Mouse (Mus musculus) liver, embryonic 15.5 days (tissue): Measurements from ENCODE around the gene Emilin3. TPM values are rescaled to one million over a fixed set of nuclear protein-coding genes. Genes with fewer than 3 reads are reported as not detected.

Experiments used
- ATAC-seq: fragments of 200-750 bp; cut with Nextera tagmentation; 2 replicates; pipeline ENCODE4 v1.8.0; 2017; ENCODE audit warnings: moderate number of reproducible peaks, mild to moderate bottlenecking, moderate library complexity; ENCODE audit not compliant: insufficient read depth
- H3K27ac ChIP-seq: fragments of 300-500 bp; sonication (generic); replicated peaks from 2 replicates; pipeline ENCODE4 v1.5.1; 2015; ENCODE audit warnings: mild to moderate bottlenecking, inconsistent platforms
- H3K27me3 ChIP-seq: fragments of 300-500 bp; sonication (generic); 2 replicates; pipeline ENCODE4 v1.6.1; 2015; ENCODE audit warnings: mild to moderate bottlenecking, inconsistent platforms
- H3K36me3 ChIP-seq: fragments of 300-500 bp; sonication (generic); replicated peaks from 2 replicates; pipeline ENCODE4 v1.6.1; 2015; ENCODE audit warnings: moderate library complexity, mild to moderate bottlenecking, inconsistent platforms
- H3K4me1 ChIP-seq: fragments of 300-500 bp; sonication (generic); replicated peaks from 2 replicates; pipeline ENCODE4 v1.6.1; 2015; ENCODE audit warnings: inconsistent platforms
- H3K4me2 ChIP-seq: fragments of 300-500 bp; sonication (generic); 2 replicates; pipeline ENCODE4 v1.6.1; 2015; ENCODE audit warnings: moderate library complexity, mild to moderate bottlenecking, inconsistent platforms
- H3K4me3 ChIP-seq: fragments of 300-500 bp; sonication (generic); replicated peaks from 2 replicates; pipeline ENCODE4 v1.5.1; 2015; ENCODE audit warnings: mild to moderate bottlenecking, inconsistent platforms
- H3K9ac ChIP-seq: fragments of 300-500 bp; sonication (generic); 2 replicates; pipeline ENCODE4 v1.6.1; 2015; ENCODE audit warnings: moderate library complexity, mild to moderate bottlenecking, inconsistent platforms
- H3K9me3 ChIP-seq: fragments of 300-500 bp; sonication (generic); replicated peaks from 2 replicates; pipeline ENCODE4 v1.6.1; 2016; ENCODE audit warnings: inconsistent platforms
- WGBS: fragments of 180-500 bp; shearing (Covaris S2); methylation state at CpG from one replicate; pipeline ENCODE4 v1.1.7; 2015; ENCODE audit warnings: mixed read lengths; ENCODE audit not compliant: insufficient replicate concordance; 5-methylcytosine and 5-hydroxymethylcytosine counted together
- polyA plus RNA-seq: library from polyadenylated mRNA; unstranded; fragments of >200 nt; fragmentation: Nextera tagmentation; extraction: Ambion mirVana; gene quantifications from 2 replicates; pipeline ENCODE4 v1.2.1, GENCODE M21; 2015

Gene Emilin3
- polyA plus RNA-seq, 1 experiment from 2014 or later, result 0.64 TPM

GRCm38 (mm10) chr2:160940930-160941709, 29.0 kb upstream of the Emilin3 start:
- 60% methylated on average over 17 of the region's 17 CpGs for WGBS
- H3K36me3 ChIP-seq, result no peaks in the 10 kb centered on the region
- H3K27ac ChIP-seq, result no peak overlapping the region
- no peaks in the 10 kb centered on the region for H3K9me3 ChIP-seq
- no peak overlapping the region for H3K9ac ChIP-seq
- H3K4me3 ChIP-seq, result no peak overlapping the region
- no peak overlapping the region for H3K4me2 ChIP-seq
- H3K4me1 ChIP-seq, result no peaks in the 10 kb centered on the region
- no peaks in the 10 kb centered on the region for H3K27me3 ChIP-seq
- no peak for ATAC-seq

DNA sequence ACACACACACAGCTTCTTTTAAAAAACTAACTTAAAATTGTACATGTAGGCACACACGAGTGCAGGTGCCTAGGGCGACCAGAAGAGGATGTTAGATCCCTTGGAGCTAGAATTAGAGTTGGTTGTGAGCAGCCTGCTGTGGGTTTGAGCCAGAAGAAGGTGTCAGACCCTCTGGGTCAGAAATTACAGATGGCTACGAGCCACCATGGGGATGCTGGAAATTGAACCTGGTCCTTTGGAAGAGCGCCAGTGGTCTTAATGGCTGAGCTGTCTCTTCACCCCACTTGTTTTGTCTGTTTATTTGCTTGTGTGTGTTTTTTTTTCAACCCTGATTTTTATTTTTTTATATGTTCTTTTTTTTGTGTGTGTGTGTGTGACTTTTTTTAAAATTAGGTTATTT, 22.3 kb upstream of the Emilin3 start:
- Histone ChIP-seq H3K27ac (no peak overlapping the region), H3K9me3 (no peaks in the 10 kb centered on the region), H3K4me1 (no peaks in the 10 kb centered on the region), H3K4me2 (no peak overlapping the region), H3K4me3 (no peak overlapping the region), H3K36me3 (no peaks in the 10 kb centered on the region), H3K9ac (no peak overlapping the region), H3K27me3 (no peaks in the 10 kb centered on the region)
- ATAC-seq, result no peak
- WGBS, result 53% methylated on average over 4 of the region's 4 CpGs

- Histone ChIP-seq H3K27me3 (no peaks in the 10 kb centered on the region), H3K27ac (no peak overlapping the region), H3K4me1 (no peaks in the 10 kb centered on the region), H3K9ac (no peak overlapping the region), H3K9me3 (no peaks in the 10 kb centered on the region), H3K4me3 (no peak overlapping the region), H3K4me2 (no peak overlapping the region), H3K36me3 (no peaks in the 10 kb centered on the region)
- 48% methylated on average over 5 of the region's 5 CpGs for WGBS
- no peak for ATAC-seq
These were observed 21.8 kb upstream of the Emilin3 start for GRCm38 (mm10) chr2:160933890-160934289.

DNA sequence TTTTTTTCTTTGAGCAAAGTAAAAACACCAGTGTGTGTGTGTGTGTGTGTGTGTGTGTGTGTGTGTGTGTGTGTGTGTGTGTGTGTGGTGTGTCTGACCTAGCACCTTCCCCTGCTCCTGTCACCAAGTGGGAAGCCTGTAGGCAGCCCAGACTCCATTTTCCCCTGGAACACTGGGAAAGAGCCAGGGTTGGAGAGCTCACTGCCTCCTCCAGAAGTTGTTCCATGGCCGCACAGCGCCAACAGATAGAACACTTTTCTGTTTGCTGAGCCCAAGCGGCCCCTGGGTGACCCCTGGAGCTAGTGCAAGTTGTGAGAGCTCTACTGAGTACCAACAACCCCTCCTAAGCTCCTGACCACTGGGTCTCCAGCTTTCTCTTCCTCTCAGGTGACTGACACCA, 20.9 kb upstream of the Emilin3 start:
- H3K4me2 ChIP-seq, result no peak overlapping the region
- H3K27ac ChIP-seq, result no peak overlapping the region
- no peak for ATAC-seq
- H3K4me3 ChIP-seq, result no peak overlapping the region
- WGBS, result 70% methylated on average over 3 of the region's 3 CpGs
- no peaks in the 10 kb centered on the region for H3K4me1 ChIP-seq
- no peaks in the 10 kb centered on the region for H3K27me3 ChIP-seq
- no peaks in the 10 kb centered on the region for H3K9me3 ChIP-seq
- no peak overlapping the region for H3K9ac ChIP-seq
- H3K36me3 ChIP-seq, result no peaks in the 10 kb centered on the region

GRCm38 (mm10) chr2:160932325-160932724, 20.2 kb upstream of the Emilin3 start:
- no peak overlapping the region for H3K27ac ChIP-seq
- H3K27me3 ChIP-seq, result no peaks in the 10 kb centered on the region
- no peaks in the 10 kb centered on the region for H3K4me1 ChIP-seq
- no peak for ATAC-seq
- no peaks in the 10 kb centered on the region for H3K9me3 ChIP-seq
- H3K4me2 ChIP-seq, result no peak overlapping the region
- no peaks in the 10 kb centered on the region for H3K36me3 ChIP-seq
- H3K4me3 ChIP-seq, result no peak overlapping the region
- 64% methylated on average over 8 of the region's 8 CpGs for WGBS
- no peak overlapping the region for H3K9ac ChIP-seq

- no peak overlapping the region for H3K9ac ChIP-seq
- WGBS, result 80% methylated on average over 5 of the region's 5 CpGs
- H3K36me3 ChIP-seq, result no peaks in the 10 kb centered on the region
- H3K27me3 ChIP-seq, result no peaks in the 10 kb centered on the region
- H3K27ac ChIP-seq, result no peak overlapping the region
- no peaks in the 10 kb centered on the region for H3K9me3 ChIP-seq
- H3K4me1 ChIP-seq, result no peaks in the 10 kb centered on the region
- no peak overlapping the region for H3K4me2 ChIP-seq
- no peak for ATAC-seq
- H3K4me3 ChIP-seq, result no peak overlapping the region
These were observed 19.2 kb upstream of the Emilin3 start for GRCm38 (mm10) chr2:160931378-160931777.

- WGBS, result 57% methylated on average over 9 of the region's 9 CpGs
- H3K4me1 ChIP-seq, result no peaks in the 10 kb centered on the region
- H3K27me3 ChIP-seq, result 0 out of 2 replicates have a peak, but pooled peaks cover 4% of the 10 kb centered on the region
- H3K9ac ChIP-seq, result no peak overlapping the region
- no peaks in the 10 kb centered on the region for H3K9me3 ChIP-seq
- H3K27ac ChIP-seq, result no peak overlapping the region
- no peak overlapping the region for H3K4me3 ChIP-seq
- H3K36me3 ChIP-seq, result no peaks in the 10 kb centered on the region
- H3K4me2 ChIP-seq, result no peak overlapping the region
- no peak for ATAC-seq
These were observed 13.1 kb upstream of the Emilin3 start for GRCm38 (mm10) chr2:160925203-160925602.

- WGBS, result 56% methylated on average over 7 of the region's 7 CpGs
These were observed 9.2 kb upstream of the Emilin3 start for GRCm38 (mm10) chr2:160921285-160921684.

DNA sequence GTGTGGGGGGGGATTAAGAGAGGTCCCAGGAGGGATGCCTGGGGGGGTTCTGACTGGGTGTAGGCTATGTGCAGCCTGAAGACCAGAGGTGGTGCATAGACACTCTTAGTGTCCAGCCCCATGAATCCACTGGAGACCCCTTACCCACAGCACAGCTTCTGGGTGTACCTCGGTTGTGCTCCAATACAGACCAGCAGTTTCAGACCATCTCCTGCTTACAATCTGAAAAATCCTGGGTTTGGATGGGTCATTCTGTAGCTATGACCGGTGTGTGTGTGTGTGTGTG, 6.7 kb upstream of the Emilin3 start:
- Histone ChIP-seq H3K27ac (no peak overlapping the region), H3K4me2 (no peak overlapping the region), H3K4me1 (no peaks in the 10 kb centered on the region), H3K36me3 (no peaks in the 10 kb centered on the region), H3K9ac (no peak overlapping the region), H3K27me3 (peaks cover 19% of the 10 kb centered on the region; the same call in 1 of the 2 replicates), H3K9me3 (no peaks in the 10 kb centered on the region), H3K4me3 (no peak overlapping the region)
- WGBS, result 53% methylated on average over 2 of the region's 2 CpGs
- ATAC-seq, result no peak

More at GRCm38 (mm10) chr2:160921285-160921684, 9.2 kb upstream of the Emilin3 start:
- H3K4me2 ChIP-seq, result no peak overlapping the region
- peaks cover 4% of the 10 kb centered on the region; the same call in 1 of the 2 replicates for H3K27me3 ChIP-seq
- no peak overlapping the region for H3K4me3 ChIP-seq
- ATAC-seq, result no peak
- no peak overlapping the region for H3K9ac ChIP-seq
- H3K27ac ChIP-seq, result no peak overlapping the region
- H3K36me3 ChIP-seq, result no peaks in the 10 kb centered on the region
- no peaks in the 10 kb centered on the region for H3K4me1 ChIP-seq
- no peaks in the 10 kb centered on the region for H3K9me3 ChIP-seq

- 48% methylated on average over 8 of the region's 8 CpGs for WGBS
- H3K27ac ChIP-seq, result no peak overlapping the region
- peaks cover 25% of the 10 kb centered on the region for H3K27me3 ChIP-seq
- H3K4me3 ChIP-seq, result no peak overlapping the region
- H3K36me3 ChIP-seq, result no peaks in the 10 kb centered on the region
- ATAC-seq, result no peak
- no peak overlapping the region for H3K4me2 ChIP-seq
- H3K4me1 ChIP-seq, result no peaks in the 10 kb centered on the region
- no peaks in the 10 kb centered on the region for H3K9me3 ChIP-seq
- H3K9ac ChIP-seq, result no peak overlapping the region
These were observed 6.2 kb upstream of the Emilin3 start for GRCm38 (mm10) chr2:160918154-160918929.

GRCm38 (mm10) chr2:160917313-160917712, 5.2 kb upstream of the Emilin3 start:
- 87% methylated on average over 3 of the region's 3 CpGs for WGBS

More at GRCm38 (mm10) chr2:160917313-160917712, 5.2 kb upstream of the Emilin3 start:
- H3K27ac ChIP-seq, result no peak overlapping the region
- ATAC-seq, result no peak
- no peaks in the 10 kb centered on the region for H3K36me3 ChIP-seq
- H3K4me2 ChIP-seq, result no peak overlapping the region
- no peak overlapping the region for H3K9ac ChIP-seq
- H3K9me3 ChIP-seq, result no peaks in the 10 kb centered on the region
- no peaks in the 10 kb centered on the region for H3K4me1 ChIP-seq
- H3K27me3 ChIP-seq, result peaks cover 35% of the 10 kb centered on the region
- H3K4me3 ChIP-seq, result no peak overlapping the region
